Mouse (Mus musculus): ENCODE data around the gene Gal3st2b. TPM values are rescaled to one million over a fixed set of nuclear protein-coding genes. Genes with fewer than 3 reads are reported as not detected.

Gal3st2b gene
- polyA plus RNA-seq (2017; shearing (Covaris generic)) = not detected

DNA sequence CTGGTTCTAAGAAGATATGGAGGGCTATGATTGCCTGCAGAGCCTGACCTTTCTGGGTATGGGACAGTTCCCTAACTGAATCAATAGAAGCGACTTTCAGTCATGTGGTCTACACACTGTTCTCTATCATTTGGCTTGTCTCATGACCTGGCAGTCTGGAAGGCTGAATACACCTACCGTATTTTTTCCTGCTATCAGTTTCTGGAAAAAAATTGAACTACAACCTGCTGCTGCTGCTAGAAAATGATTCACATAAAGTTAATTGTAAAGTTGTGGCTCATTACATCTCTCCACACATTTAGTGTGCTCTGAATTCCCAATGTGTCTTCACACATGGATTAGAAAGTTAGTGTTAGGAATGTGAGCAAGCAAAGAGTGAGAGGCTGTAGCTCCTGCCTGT is at the start of gene Gal3st2b:
Gene Gal3st2b, plus strand, starts transcription at position 301 of the 400 bp plus-strand sequence.

DNA sequence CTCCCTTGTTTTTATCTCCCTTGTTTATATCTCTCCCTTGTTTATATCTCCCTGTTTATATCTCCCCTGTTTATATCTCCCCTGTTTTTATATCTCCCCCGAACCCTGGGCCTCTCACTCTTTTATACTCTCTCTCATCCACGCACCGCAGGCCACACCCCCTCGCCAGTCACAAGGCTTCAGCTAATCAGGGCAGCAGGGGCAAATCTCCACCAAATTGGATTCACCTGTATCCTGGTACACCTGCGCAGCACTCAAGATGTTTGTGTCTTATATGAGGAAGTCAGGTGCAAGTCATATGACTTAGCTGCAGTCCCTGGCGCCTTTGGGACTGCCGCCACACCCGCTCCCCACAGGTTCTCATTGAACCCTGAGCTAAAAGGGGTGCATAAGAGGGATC is 72.1 kb downstream of the Gal3st2b start, which contains the start of gene Gal3st2c:
Gene Gal3st2c, plus strand, starts transcription at position 301 of the 400 bp plus-strand sequence.

Other genes with a start within 250 kb of the Gal3st2b start
- not detected for gene Bok, start 232.7 kb upstream of the Gal3st2b start, polyA plus RNA-seq (2017; shearing (Covaris generic))
- 104 TPM for gene Atg4b, start 166.8 kb upstream of the Gal3st2b start, polyA plus RNA-seq (2017; shearing (Covaris generic))
- 24.3 TPM for gene Thap4, start 163.4 kb upstream of the Gal3st2b start, polyA plus RNA-seq (2017; shearing (Covaris generic))
- 47.6 TPM for gene Dtymk, start 116.4 kb upstream of the Gal3st2b start, polyA plus RNA-seq (2017; shearing (Covaris generic))
- 52.7 TPM for gene Ing5, start 114.3 kb upstream of the Gal3st2b start, polyA plus RNA-seq (2017; shearing (Covaris generic))
- gene D2hgdh, start 93.4 kb upstream of the Gal3st2b start, polyA plus RNA-seq (2017; shearing (Covaris generic)) = 23.7 TPM
- not detected for gene Gal3st2, start 57.0 kb upstream of the Gal3st2b start, polyA plus RNA-seq (2017; shearing (Covaris generic))
- 0.10 TPM for gene Gal3st2c, start 72.2 kb downstream of the Gal3st2b start, polyA plus RNA-seq (2017; shearing (Covaris generic))
- 0.14 TPM for gene Neu4, start 102.1 kb downstream of the Gal3st2b start, polyA plus RNA-seq (2017; shearing (Covaris generic))
- gene Pdcd1, start 134.2 kb downstream of the Gal3st2b start, polyA plus RNA-seq (2017; shearing (Covaris generic)) = 188 TPM